ENCODE assay signal across 8 mouse cellular contexts in genomic region chr9:41951472-41952129, GRCm38 (mm10).
DNase-seq lines count a peak whose midpoint lies in the region; ATAC-seq and TF ChIP-seq lines count a peak whose summit lies in the region.

No protein-coding gene starts in this region.

- no peak for TF ChIP-seq CTCF in liver, postnatal 0 days (IDR thresholded peaks at IDR 0.05; ENCODE audit: low read depth)

- H3K36me3 ChIP-seq in kidney, embryonic 15.5 days, result no peaks in the 10 kb centered on the region
- no peaks in the 10 kb centered on the region for H3K36me3 ChIP-seq in liver, postnatal 0 days (replicated peaks; ENCODE audit: insufficient read depth, low read length)

- intact Hi-C loops in gastrocnemius, postnatal 14 days (cut with DNase I; ENCODE audit: low total_unique reads), result loop anchor here (5.0 kb wide), 3 partner anchors 369 to 724 kb away; no protein-coding TSS in a partner anchor

- H3K4me3 ChIP-seq in kidney, embryonic 15.5 days (replicated peaks), result peak overlapping the region; percentile 56
- peak overlapping the region; percentile 50 for H3K4me3 ChIP-seq in liver, postnatal 0 days (ENCODE audit: low read depth, low read length)

- ATAC-seq in kidney, embryonic 15.5 days (replicated peaks; ENCODE audit: low FRiP score), result peak; percentile 33
- ATAC-seq in liver, postnatal 0 days, result peak; percentile 6; the same call in 1 of the 2 replicates

- 11% methylated on average over 16 of the region's 16 CpGs for WGBS in kidney, embryonic 15.5 days
- 17% methylated on average over 16 of the region's 16 CpGs for WGBS in liver, postnatal 0 days (ENCODE audit: insufficient replicate concordance)

- DNase-seq in kidney, adult 8-10 months, result no peak
- DNase-seq in R1 (ENCODE audit: low read depth, low spot score), result peak; percentile 73
- DNase-seq in forelimb bud, embryonic 11.5 days (ENCODE audit: low read depth, low spot score), result peak; percentile 93
- no peak for DNase-seq in liver, postnatal 0 days
- DNase-seq in cerebellum, adult 11-12 months, result no peak
- no peak for DNase-seq in adrenal gland, adult 18-20 months (ENCODE audit: low spot score in 2 of 2)
- no peak for DNase-seq in gastrocnemius, postnatal 14 days

- H3K27ac ChIP-seq in kidney, embryonic 15.5 days, result peak overlapping the region; percentile 97
- no peak overlapping the region for H3K27ac ChIP-seq in liver, postnatal 0 days (ENCODE audit: low read depth)

- H3K27me3 ChIP-seq in kidney, embryonic 15.5 days, result no peaks in the 10 kb centered on the region
- H3K27me3 ChIP-seq in liver, postnatal 0 days (ENCODE audit: insufficient read depth, low read length), result peaks cover 16% of the 10 kb centered on the region; the same call in 1 of the 2 replicates

- H3K4me1 ChIP-seq in kidney, embryonic 15.5 days, result peaks cover 37% of the 10 kb centered on the region
- H3K4me1 ChIP-seq in liver, postnatal 0 days (ENCODE audit: insufficient read depth), result peaks cover 6% of the 10 kb centered on the region; the same call in 1 of the 2 replicates

- no peaks in the 10 kb centered on the region for H3K9me3 ChIP-seq in kidney, embryonic 15.5 days (replicated peaks)
- no peaks in the 10 kb centered on the region for H3K9me3 ChIP-seq in liver, postnatal 0 days (ENCODE audit: low read length)

- peak overlapping the region; percentile 85 for H3K4me2 ChIP-seq in kidney, embryonic 15.5 days
- H3K4me2 ChIP-seq in liver, postnatal 0 days (ENCODE audit: low read depth, low read length), result peak overlapping the region; percentile 85

- peak overlapping the region; percentile 59 for H3K9ac ChIP-seq in kidney, embryonic 15.5 days
- H3K9ac ChIP-seq in liver, postnatal 0 days (replicated peaks), result no peak overlapping the region; the same call in 1 of the 2 replicates

- TF ChIP-seq EP300 in liver, postnatal 0 days (IDR thresholded peaks at IDR 0.05; ENCODE audit: low read depth), result no peak

Comparison
In these comparisons a context has a peak if more than half of its experiments do, and no peak if none do; other contexts are left out.
1. DNase-seq: peak in R1 (single experiment) and forelimb bud, embryonic 11.5 days (single experiment); none in kidney, adult 8-10 months (0 of 2), liver, postnatal 0 days (single experiment), cerebellum, adult 11-12 months (single experiment), adrenal gland, adult 18-20 months (0 of 2) and gastrocnemius, postnatal 14 days (single experiment).